Mouse (Mus musculus): ENCODE measurements at regions not wholly inside any gene's neighbourhood (a gene's known extent, or its start where the extent isn't known, plus 50 kb on each side); places are given as distances from the start of the nearest gene placed in this dataset.

- peaks cover 7% of the 10 kb centered on the region for H3K27me3 ChIP-seq (ENCODE audit: control insufficient read depth, insufficient read depth, insufficient read length)
These were observed 69.0 kb upstream of the Mpp6 start for GRCm38 (mm10) chr6:50041044-50041443.

DNA sequence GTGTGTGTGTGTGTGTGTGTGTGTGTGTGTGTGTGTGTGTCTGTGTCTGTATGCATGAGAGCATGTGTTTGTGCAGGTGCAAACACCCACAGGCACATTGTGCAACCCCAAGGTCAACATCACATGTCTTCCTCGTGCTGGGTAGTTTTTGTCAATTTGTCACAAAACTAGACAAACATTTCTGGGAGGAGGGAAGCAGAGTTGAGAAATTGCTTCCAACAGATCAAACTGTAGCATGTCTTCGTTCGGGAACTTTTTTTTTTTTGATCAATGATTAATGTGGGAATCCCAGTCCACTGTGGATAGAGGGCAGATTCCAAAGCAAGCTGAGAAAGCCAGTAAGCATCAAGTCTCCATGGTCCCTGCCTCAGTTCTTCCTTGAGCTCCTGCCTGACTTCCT is 67.9 kb upstream of the Mpp6 start:
- Histone ChIP-seq H3K27me3 (ENCODE audit: control insufficient read depth, insufficient read depth, insufficient read length) (peaks cover 11% of the 10 kb centered on the region), H3K79me2 (ENCODE audit: control insufficient read depth, insufficient read depth) (no peaks in the 10 kb centered on the region), H3ac (ENCODE audit: control insufficient read depth, insufficient read length) (no peak overlapping the region), H3K4me2 (ENCODE audit: low read depth) (no peak overlapping the region), H3K4me3 (no peak overlapping the region), H3K36me3 (ENCODE audit: control insufficient read depth, insufficient read depth) (no peaks in the 10 kb centered on the region)
- no peak for TF ChIP-seq E2F4 (IDR thresholded peaks at IDR 0.05; ENCODE audit: insufficient read depth)

More at GRCm38 (mm10) chr6:50041044-50041443, 69.0 kb upstream of the Mpp6 start:
- TF ChIP-seq SRF (IDR thresholded peaks at IDR 0.05; ENCODE audit: control insufficient read depth, insufficient read length, low read depth) (no peak), MYOG (IDR thresholded peaks at IDR 0.05; ENCODE audit: control insufficient read depth in 1 of 3, insufficient read depth in 1 of 3, insufficient read length in 2 of 3, low read depth in 2 of 3) (no peak), MAX (IDR thresholded peaks at IDR 0.05; ENCODE audit: low read depth) (no peak), REST (IDR thresholded peaks at IDR 0.05; ENCODE audit: insufficient read depth, insufficient read length) (no peak), POLR2AphosphoS2 (IDR thresholded peaks at IDR 0.05; ENCODE audit: insufficient read length, low read depth) (no peak), MYOD1 (IDR thresholded peaks at IDR 0.05; ENCODE audit: control insufficient read depth in 1 of 3, insufficient read length in 2 of 3, low read depth in 2 of 3) (no peak), E2F4 (IDR thresholded peaks at IDR 0.05; ENCODE audit: insufficient read depth) (no peak), USF1 (IDR thresholded peaks at IDR 0.05; ENCODE audit: low read depth) (no peak), CEBPB (IDR thresholded peaks at IDR 0.05; ENCODE audit: insufficient read depth, poor library complexity, severe bottlenecking) (no peak)
- Histone ChIP-seq H3K4me2 (ENCODE audit: low read depth) (no peak overlapping the region), H3ac (ENCODE audit: control insufficient read depth, insufficient read length) (no peak overlapping the region), H3K4me3 (no peak overlapping the region), H3K79me2 (ENCODE audit: control insufficient read depth, insufficient read depth) (no peaks in the 10 kb centered on the region), H3K36me3 (ENCODE audit: control insufficient read depth, insufficient read depth) (no peaks in the 10 kb centered on the region)

DNA sequence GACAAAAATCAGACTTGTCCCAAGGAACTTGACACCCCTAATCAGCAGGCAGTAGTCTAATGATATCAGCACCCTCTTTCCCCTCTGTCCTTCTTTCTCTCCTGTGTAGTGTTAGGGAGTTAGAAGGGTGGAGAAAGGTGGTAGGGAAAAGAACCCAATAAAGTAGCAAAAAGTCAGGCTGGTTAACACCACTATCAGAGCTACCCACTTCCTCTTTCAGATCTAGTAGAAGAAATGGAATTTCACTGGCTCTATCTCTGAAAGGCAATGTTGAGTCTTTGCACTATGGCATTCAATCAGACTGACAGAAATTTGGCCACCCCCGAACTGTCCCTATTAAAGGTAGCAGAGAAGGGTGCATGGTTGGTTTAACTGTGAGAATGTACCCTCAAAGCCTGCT is 65.9 kb upstream of the Mpp6 start:
- H3ac ChIP-seq (ENCODE audit: control insufficient read depth, insufficient read length), result no peak overlapping the region
- no peak overlapping the region for H3K4me3 ChIP-seq
- no peaks in the 10 kb centered on the region for H3K79me2 ChIP-seq (ENCODE audit: control insufficient read depth, insufficient read depth)
- no peaks in the 10 kb centered on the region for H3K36me3 ChIP-seq (ENCODE audit: control insufficient read depth, insufficient read depth)
- H3K4me2 ChIP-seq (ENCODE audit: low read depth), result no peak overlapping the region
- no peak for TF ChIP-seq POLR2AphosphoS2 (IDR thresholded peaks at IDR 0.05; ENCODE audit: insufficient read length, low read depth)
- H3K27me3 ChIP-seq (ENCODE audit: control insufficient read depth, insufficient read depth, insufficient read length), result peaks cover 11% of the 10 kb centered on the region

GRCm38 (mm10) chr6:50046721-50047120 is 63.3 kb upstream of the Mpp6 start:
- no peak overlapping the region for H3ac ChIP-seq (ENCODE audit: control insufficient read depth, insufficient read length)
- no peak for TF ChIP-seq TCF12 (IDR thresholded peaks at IDR 0.05; ENCODE audit: insufficient read depth, poor library complexity, severe bottlenecking)
- peaks cover 11% of the 10 kb centered on the region for H3K27me3 ChIP-seq (ENCODE audit: control insufficient read depth, insufficient read depth, insufficient read length)
- no peaks in the 10 kb centered on the region for H3K79me2 ChIP-seq (ENCODE audit: control insufficient read depth, insufficient read depth)
- H3K4me2 ChIP-seq (ENCODE audit: low read depth), result no peak overlapping the region
- H3K36me3 ChIP-seq (ENCODE audit: control insufficient read depth, insufficient read depth), result no peaks in the 10 kb centered on the region
- H3K4me3 ChIP-seq, result no peak overlapping the region

GRCm38 (mm10) chr6:50052416-50052815 is 57.6 kb upstream of the Mpp6 start:
- Histone ChIP-seq H3K79me2 (ENCODE audit: control insufficient read depth, insufficient read depth) (no peaks in the 10 kb centered on the region), H3K4me3 (no peak overlapping the region)
- TF ChIP-seq USF1 (IDR thresholded peaks at IDR 0.05; ENCODE audit: low read depth), result no peak
- no peak for TF ChIP-seq MAX (IDR thresholded peaks at IDR 0.05; ENCODE audit: low read depth)
- no peak for TF ChIP-seq POLR2AphosphoS2 (IDR thresholded peaks at IDR 0.05; ENCODE audit: insufficient read length, low read depth)
- TF ChIP-seq TCF12 (IDR thresholded peaks at IDR 0.05; ENCODE audit: insufficient read depth, poor library complexity, severe bottlenecking), result no peak
- TF ChIP-seq MYOD1 (IDR thresholded peaks at IDR 0.05; ENCODE audit: control insufficient read depth in 1 of 3, insufficient read length in 2 of 3, low read depth in 2 of 3), result no peak
- TF ChIP-seq E2F4 (IDR thresholded peaks at IDR 0.05; ENCODE audit: insufficient read depth), result no peak
- no peak for TF ChIP-seq TCF3 (IDR thresholded peaks at IDR 0.05; ENCODE audit: insufficient read length, low read depth)
- TF ChIP-seq REST (IDR thresholded peaks at IDR 0.05; ENCODE audit: insufficient read depth, insufficient read length), result no peak
- TF ChIP-seq POLR2A (IDR thresholded peaks at IDR 0.05; ENCODE audit: insufficient read length, low read depth), result no peak
- no peak for TF ChIP-seq CEBPB (IDR thresholded peaks at IDR 0.05; ENCODE audit: insufficient read depth, poor library complexity, severe bottlenecking)
- no peak for TF ChIP-seq MYOG (IDR thresholded peaks at IDR 0.05; ENCODE audit: control insufficient read depth in 1 of 3, insufficient read depth in 1 of 3, insufficient read length in 2 of 3, low read depth in 2 of 3)
- no peak for TF ChIP-seq SRF (IDR thresholded peaks at IDR 0.05; ENCODE audit: control insufficient read depth, insufficient read length, low read depth)

DNA sequence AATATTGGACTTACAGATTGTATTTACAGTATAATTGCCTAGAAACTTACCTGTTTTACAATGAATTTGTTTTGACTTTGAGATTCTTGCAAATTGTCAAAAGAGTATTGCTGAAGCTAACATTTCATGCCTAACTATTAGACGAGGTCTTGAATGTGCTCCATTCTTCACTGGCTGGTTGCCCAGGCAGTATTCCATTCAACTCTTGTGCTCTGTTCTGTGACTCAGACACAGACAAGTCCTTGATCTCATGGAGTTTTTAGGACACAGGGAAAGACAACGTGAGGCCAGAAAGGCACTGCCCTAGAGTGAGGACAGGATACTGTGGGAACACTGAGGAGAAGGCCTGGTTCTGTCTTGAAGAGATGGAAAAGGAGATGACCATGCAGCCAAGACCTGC is 57.0 kb upstream of the Mpp6 start:
- Histone ChIP-seq H3K79me2 (ENCODE audit: control insufficient read depth, insufficient read depth) (no peaks in the 10 kb centered on the region), H3ac (ENCODE audit: control insufficient read depth, insufficient read length) (no peak overlapping the region), H3K4me3 (no peak overlapping the region), H3K4me2 (ENCODE audit: low read depth) (no peak overlapping the region), H3K27me3 (ENCODE audit: control insufficient read depth, insufficient read depth, insufficient read length) (no peaks in the 10 kb centered on the region), H3K36me3 (ENCODE audit: control insufficient read depth, insufficient read depth) (no peaks in the 10 kb centered on the region)
- TF ChIP-seq TCF3 (IDR thresholded peaks at IDR 0.05; ENCODE audit: insufficient read length, low read depth), result no peak
- no peak for TF ChIP-seq SRF (IDR thresholded peaks at IDR 0.05; ENCODE audit: control insufficient read depth, insufficient read length, low read depth)
- no peak for TF ChIP-seq MYOG (IDR thresholded peaks at IDR 0.05; ENCODE audit: control insufficient read depth in 1 of 3, insufficient read depth in 1 of 3, insufficient read length in 2 of 3, low read depth in 2 of 3)
- TF ChIP-seq MYOD1 (IDR thresholded peaks at IDR 0.05; ENCODE audit: control insufficient read depth in 1 of 3, insufficient read length in 2 of 3, low read depth in 2 of 3), result no peak
- no peak for TF ChIP-seq MAX (IDR thresholded peaks at IDR 0.05; ENCODE audit: low read depth)
- no peak for TF ChIP-seq CEBPB (IDR thresholded peaks at IDR 0.05; ENCODE audit: insufficient read depth, poor library complexity, severe bottlenecking)
- TF ChIP-seq TCF12 (IDR thresholded peaks at IDR 0.05; ENCODE audit: insufficient read depth, poor library complexity, severe bottlenecking), result no peak
- TF ChIP-seq POLR2AphosphoS2 (IDR thresholded peaks at IDR 0.05; ENCODE audit: insufficient read length, low read depth), result no peak

More at GRCm38 (mm10) chr6:50052416-50052815, 57.6 kb upstream of the Mpp6 start:
- H3K36me3 ChIP-seq (ENCODE audit: control insufficient read depth, insufficient read depth), result no peaks in the 10 kb centered on the region
- H3ac ChIP-seq (ENCODE audit: control insufficient read depth, insufficient read length), result no peak overlapping the region
- no peak overlapping the region for H3K4me2 ChIP-seq (ENCODE audit: low read depth)
- H3K27me3 ChIP-seq (ENCODE audit: control insufficient read depth, insufficient read depth, insufficient read length), result no peaks in the 10 kb centered on the region

Measured in myocyte (in vitro differentiated cells).